Mouse (Mus musculus) forebrain, postnatal 0 days (tissue): ENCODE measurements around the gene Parp8. TPM values are rescaled to one million over a fixed set of nuclear protein-coding genes. Genes with fewer than 3 reads are reported as not detected.

ENCODE experiments used
- ATAC-seq: fragments of 200-750 bp; cut with Nextera tagmentation; 2 replicates; pipeline ENCODE4 v1.8.0; 2017; ENCODE audit warnings: mild to moderate bottlenecking, moderate library complexity
- DNase-seq: peaks from one replicate; pipeline ENCODE4 v3.0.0-alpha.2; 2015
- H3K27ac ChIP-seq: fragments of 300-500 bp; sonication (generic); 2 replicates; pipeline ENCODE4 v1.5.1; 2014; ENCODE audit warnings: low read depth, mild to moderate bottlenecking, antibody characterized with exemption, low read length, moderate library complexity, mixed read lengths
- H3K27me3 ChIP-seq: fragments of 300-500 bp; sonication (generic); 2 replicates; pipeline ENCODE4 v1.6.1; 2014; ENCODE audit warnings: mild to moderate bottlenecking, low read length, mixed read lengths; ENCODE audit not compliant: insufficient read depth
- H3K36me3 ChIP-seq: fragments of 300-500 bp; sonication (generic); 2 replicates; pipeline ENCODE4 v1.6.1; 2014; ENCODE audit warnings: mild to moderate bottlenecking, moderate library complexity; ENCODE audit not compliant: insufficient read depth
- H3K4me1 ChIP-seq: fragments of 300-500 bp; sonication (generic); 2 replicates; pipeline ENCODE4 v1.6.1; 2014; ENCODE audit warnings: antibody characterized with exemption; ENCODE audit not compliant: insufficient read depth
- H3K4me2 ChIP-seq: fragments of 300-500 bp; sonication (generic); 2 replicates; pipeline ENCODE4 v1.6.1; 2014; ENCODE audit warnings: low read depth, mild to moderate bottlenecking, moderate library complexity
- H3K4me3 ChIP-seq: fragments of 300-500 bp; sonication (generic); 2 replicates; pipeline ENCODE4 v1.5.1; 2014; ENCODE audit warnings: low read depth, low read length, mixed read lengths
- H3K9ac ChIP-seq: fragments of 300-500 bp; sonication (generic); 2 replicates; pipeline ENCODE4 v1.6.1; 2014; ENCODE audit warnings: mild to moderate bottlenecking
- H3K9me3 ChIP-seq: fragments of 300-500 bp; sonication (generic); 2 replicates; pipeline ENCODE4 v1.6.1; 2016; ENCODE audit warnings: low read length
- CTCF ChIP-seq: sonication (generic); IDR thresholded peaks from 2 replicates; pipeline ENCODE4 v1.5.1; 2016; ENCODE audit warnings: antibody characterized with exemption, control low read depth, low read depth
- WGBS: fragments of 180-500 bp; shearing (Covaris S2); extraction: QIAGEN DNeasy Blood & Tissue Kit; methylation state at CpG from one replicate; pipeline ENCODE4 v1.1.7; 2014; 5-methylcytosine and 5-hydroxymethylcytosine counted together
- polyA plus RNA-seq: library from polyadenylated mRNA; unstranded; fragments of >200 nt; fragmentation: Nextera tagmentation; extraction: Ambion mirVana; gene quantifications from 2 replicates; pipeline ENCODE4 v1.2.1, GENCODE M21; 2015
- total RNA-seq: library from RNA; depleted of rRNA; stranded (reverse); fragments of >200 nt; gene quantifications from 2 replicates; pipeline ENCODE4 v1.2.3, GENCODE M21; 2014

Gene Parp8
- total and polyA plus RNA-seq, 2 experiments from 2014 or later = 20.8 to 46.1 TPM

DNA sequence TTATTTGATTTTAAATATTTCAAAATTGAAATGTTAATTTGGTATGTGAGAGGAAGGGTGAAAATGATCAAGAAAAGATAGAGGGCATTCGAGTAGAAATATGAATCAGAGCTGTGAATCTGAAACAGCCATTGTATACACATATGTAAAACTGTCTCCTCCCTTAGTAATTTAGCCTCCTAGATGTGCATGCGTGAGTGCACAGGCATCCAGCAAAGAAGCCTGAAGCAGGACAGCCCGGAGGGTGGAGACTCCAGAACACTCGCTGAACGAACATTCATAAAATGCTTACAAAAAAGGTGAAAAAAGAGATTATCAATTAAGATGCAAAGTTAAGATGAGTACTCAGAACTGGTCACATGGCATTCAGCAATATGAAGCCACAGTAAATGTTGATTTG, 121.9 kb downstream of the Parp8 start:
- Histone ChIP-seq H3K27ac (no peak overlapping the region), H3K36me3 (peaks cover 7% of the 10 kb centered on the region), H3K9me3 (no peaks in the 10 kb centered on the region), H3K9ac (no peak overlapping the region), H3K4me1 (no peaks in the 10 kb centered on the region), H3K27me3 (no peaks in the 10 kb centered on the region), H3K4me3 (no peak overlapping the region), H3K4me2 (no peak overlapping the region)
- 62% methylated on average over 5 of the region's 5 CpGs for WGBS
- DNase-seq = no peak
- no peak for TF ChIP-seq CTCF
- no peak for ATAC-seq

DNA sequence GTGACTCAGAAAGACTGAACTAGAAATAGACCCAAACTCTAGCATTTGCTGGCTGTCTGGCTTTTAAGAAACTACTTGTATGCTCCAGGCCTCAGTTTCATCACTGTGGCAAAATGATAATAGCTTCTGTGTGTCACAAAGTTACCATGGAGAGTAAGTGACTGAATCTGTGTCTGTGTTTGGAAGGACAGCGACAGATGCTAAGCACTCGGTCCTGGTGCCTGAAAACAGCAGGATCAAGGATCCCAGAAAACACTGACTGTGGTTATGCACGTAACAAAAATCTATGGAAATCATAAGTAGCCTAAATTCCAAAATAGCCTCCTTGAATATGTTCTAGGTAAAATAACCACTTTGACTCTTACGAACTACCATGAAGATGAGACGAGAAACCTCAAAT, 126.9 kb downstream of the Parp8 start:
- peak; percentile 82; the same call in 1 of the 2 replicates for ATAC-seq
- TF ChIP-seq CTCF = no peak

DNA sequence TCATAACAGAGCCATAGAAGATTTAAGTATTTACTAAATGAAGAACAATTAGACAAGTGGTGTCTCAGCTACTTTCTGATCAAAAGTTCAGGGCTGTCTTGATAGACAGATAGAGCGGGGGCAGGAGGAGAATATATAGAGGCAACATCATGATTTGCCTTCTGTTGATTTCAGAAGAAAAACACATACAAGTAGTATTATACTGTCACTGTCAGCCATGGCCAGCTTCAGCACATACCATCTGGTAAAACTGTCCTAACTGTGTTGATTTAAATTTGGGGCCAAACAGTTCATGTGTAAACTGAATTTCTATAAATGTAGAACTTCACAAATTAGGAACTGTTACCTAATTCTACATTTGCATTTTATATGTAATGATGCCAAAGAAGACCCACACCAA, 127.6 kb downstream of the Parp8 start:
- H3K36me3 ChIP-seq = peaks cover 7% of the 10 kb centered on the region
- no peak overlapping the region for H3K4me2 ChIP-seq
- no peak overlapping the region for H3K9ac ChIP-seq
- 77% methylated on average over 1 of the region's 1 CpGs for WGBS
- no peaks in the 10 kb centered on the region for H3K9me3 ChIP-seq
- no peak overlapping the region for H3K4me3 ChIP-seq
- TF ChIP-seq CTCF = no peak
- no peak overlapping the region for H3K27ac ChIP-seq
- DNase-seq (no peak), ATAC-seq (peak; percentile 85)
- no peaks in the 10 kb centered on the region for H3K27me3 ChIP-seq
- no peaks in the 10 kb centered on the region for H3K4me1 ChIP-seq

More for the DNA sequence above, 126.9 kb downstream of the Parp8 start:
- Histone ChIP-seq H3K4me3 (no peak overlapping the region), H3K36me3 (peaks cover 7% of the 10 kb centered on the region), H3K9me3 (no peaks in the 10 kb centered on the region), H3K9ac (no peak overlapping the region), H3K4me1 (no peaks in the 10 kb centered on the region), H3K27ac (no peak overlapping the region), H3K27me3 (no peaks in the 10 kb centered on the region), H3K4me2 (no peak overlapping the region)
- DNase-seq = no peak
- WGBS = 83% methylated on average over 5 of the region's 5 CpGs

DNA sequence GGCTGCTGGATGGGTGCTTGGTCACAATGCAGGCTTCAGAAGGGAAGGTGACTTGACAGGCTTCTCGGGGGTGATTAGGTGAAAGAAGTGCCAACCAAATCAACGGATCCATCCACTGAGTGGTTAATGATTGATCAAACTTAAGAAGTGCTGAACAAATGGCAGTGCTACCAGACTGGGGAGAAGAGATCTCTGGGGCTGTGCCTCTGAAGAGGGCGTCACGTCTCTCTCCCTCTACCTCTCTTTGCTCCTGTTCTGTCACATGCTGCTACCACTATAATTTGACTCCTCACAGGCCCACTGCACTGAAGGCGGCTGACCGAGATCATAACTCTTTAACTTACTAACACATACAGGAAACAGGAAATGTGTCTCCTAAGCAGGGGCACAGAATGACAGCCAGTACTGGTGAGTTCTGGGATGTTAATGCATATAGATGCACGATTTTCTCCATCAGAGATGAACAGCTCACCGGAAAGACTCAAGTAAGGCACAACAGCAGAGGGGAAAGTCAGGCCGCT, 140.9 kb downstream of the Parp8 start:
- DNase-seq (no peak), ATAC-seq (no peak)
- no peak overlapping the region for H3K4me2 ChIP-seq
- no peak overlapping the region for H3K4me3 ChIP-seq
- no peak for TF ChIP-seq CTCF
- H3K27ac ChIP-seq = no peak overlapping the region
- 90% methylated on average over 9 of the region's 9 CpGs for WGBS
- no peaks in the 10 kb centered on the region for H3K4me1 ChIP-seq
- H3K36me3 ChIP-seq = 0 out of 2 replicates have a peak, but pooled peaks cover 3% of the 10 kb centered on the region
- no peaks in the 10 kb centered on the region for H3K9me3 ChIP-seq
- no peaks in the 10 kb centered on the region for H3K27me3 ChIP-seq
- H3K9ac ChIP-seq = no peak overlapping the region

DNA sequence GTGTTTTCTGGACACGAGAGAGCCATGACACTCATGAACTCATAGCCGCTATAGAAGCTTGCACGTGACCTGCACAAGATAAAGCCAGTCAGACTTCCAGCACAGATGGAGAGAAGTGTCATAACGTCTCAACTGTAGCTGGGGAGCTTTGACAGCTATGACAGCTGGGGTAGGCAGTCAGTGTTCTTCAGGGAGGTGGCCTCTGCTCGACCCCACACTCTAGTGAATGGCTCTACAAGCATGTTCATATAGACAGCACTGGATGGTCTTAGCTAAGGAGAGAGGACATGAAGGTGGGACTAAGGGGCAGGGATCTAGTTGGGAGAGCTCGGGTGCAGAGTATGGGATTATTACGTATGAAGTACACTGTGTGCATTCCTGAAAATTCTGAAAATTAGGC, 143.1 kb downstream of the Parp8 start:
- Histone ChIP-seq H3K27ac (no peak overlapping the region), H3K27me3 (no peaks in the 10 kb centered on the region), H3K9me3 (no peaks in the 10 kb centered on the region), H3K36me3 (0 out of 2 replicates have a peak, but pooled peaks cover 3% of the 10 kb centered on the region), H3K9ac (no peak overlapping the region), H3K4me2 (no peak overlapping the region), H3K4me1 (no peaks in the 10 kb centered on the region), H3K4me3 (no peak overlapping the region)
- TF ChIP-seq CTCF = no peak
- DNase-seq (no peak), ATAC-seq (peak; percentile 23; the same call in 1 of the 2 replicates)
- 86% methylated on average over 7 of the region's 7 CpGs for whole genome bisulfite sequencing

DNA sequence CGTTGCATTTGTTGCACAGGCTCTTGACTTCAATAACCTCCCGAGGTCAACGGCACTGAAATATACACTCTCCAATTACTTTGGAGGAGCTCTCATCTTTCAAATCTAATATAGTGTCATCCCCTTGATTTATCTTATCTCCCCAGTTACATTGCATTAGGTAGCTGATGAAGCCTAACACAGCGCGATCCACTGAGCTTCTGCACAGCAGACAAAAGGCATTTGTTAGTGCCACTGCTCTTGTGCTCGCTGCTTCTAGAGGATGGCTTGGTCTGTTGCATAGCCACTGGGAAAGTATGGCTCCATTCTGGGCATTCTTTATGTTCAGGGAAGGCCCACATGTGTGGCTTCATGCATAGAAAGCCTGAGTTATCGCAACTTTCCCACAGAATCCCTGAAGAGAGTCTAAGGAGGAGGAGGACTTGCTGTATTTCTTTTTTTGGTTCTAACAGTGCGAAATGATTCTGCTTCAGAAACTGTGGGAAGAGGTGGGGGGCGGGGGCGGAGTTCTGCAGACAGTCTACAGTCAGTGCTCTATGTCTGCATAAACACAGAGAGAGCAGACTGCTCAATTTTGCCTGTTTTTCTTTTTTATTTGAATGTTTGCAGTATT, 145.7 kb downstream of the Parp8 start:
- ATAC-seq (no peak), DNase-seq (no peak)
- Histone ChIP-seq H3K4me3 (no peak overlapping the region), H3K9me3 (no peaks in the 10 kb centered on the region), H3K4me2 (no peak overlapping the region), H3K4me1 (no peaks in the 10 kb centered on the region), H3K27me3 (no peaks in the 10 kb centered on the region), H3K36me3 (0 out of 2 replicates have a peak, but pooled peaks cover 3% of the 10 kb centered on the region), H3K27ac (no peak overlapping the region), H3K9ac (no peak overlapping the region)
- TF ChIP-seq CTCF = no peak
- 84% methylated on average over 10 of the region's 10 CpGs for WGBS

DNA sequence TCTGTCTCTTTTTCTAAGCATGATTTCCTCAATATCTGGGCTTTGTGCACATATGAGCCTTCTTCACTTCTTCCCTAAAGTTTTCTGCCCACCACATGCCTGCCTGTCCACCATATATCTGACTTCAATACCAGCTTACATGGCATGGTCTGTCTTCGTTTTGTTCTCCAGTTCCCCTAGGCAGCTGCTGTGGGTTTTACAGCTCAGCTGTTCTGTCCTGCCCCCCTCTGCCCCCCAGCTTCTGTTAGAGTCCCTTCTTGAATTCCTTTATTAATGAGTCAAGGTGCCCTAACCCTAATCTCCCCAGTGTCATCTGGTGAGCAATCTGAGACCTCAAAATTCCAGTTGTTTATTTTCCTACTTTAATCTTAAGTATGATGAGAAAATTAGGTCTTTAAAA, 155.1 kb downstream of the Parp8 start:
- H3K9me3 ChIP-seq = no peaks in the 10 kb centered on the region
- WGBS = 81% methylated on average over 1 of the region's 1 CpGs
- peaks cover 4% of the 10 kb centered on the region; the same call in 1 of the 2 replicates for H3K36me3 ChIP-seq
- no peak for TF ChIP-seq CTCF
- ATAC-seq (no peak), DNase-seq (no peak)
- no peaks in the 10 kb centered on the region for H3K27me3 ChIP-seq
- H3K4me1 ChIP-seq = no peaks in the 10 kb centered on the region
- H3K4me2 ChIP-seq = no peak overlapping the region
- no peak overlapping the region for H3K4me3 ChIP-seq
- H3K9ac ChIP-seq = no peak overlapping the region
- H3K27ac ChIP-seq = no peak overlapping the region
